Mouse (Mus musculus) testis, adult 2 months (tissue): ENCODE results near the gene Cux2. TPM values are rescaled to one million over a fixed set of nuclear protein-coding genes. Genes with fewer than 3 reads are reported as not detected.
A peak's percentile ranks its signal among the peaks of the same experiment; 100 is the strongest.

Experiments
- H3K27ac ChIP-seq: fragments of 200-500 bp; 2 replicates; pipeline ENCODE4 v1.5.1; 2012; ENCODE audit warnings: low read depth, low read length; ENCODE audit not compliant: control insufficient read depth, insufficient read depth
- H3K27me3 ChIP-seq: fragments of 200-500 bp; 2 replicates; pipeline ENCODE4 v1.6.1; 2012; ENCODE audit warnings: mild to moderate bottlenecking, low read length, moderate library complexity; ENCODE audit not compliant: control insufficient read depth, insufficient read depth
- H3K36me3 ChIP-seq: fragments of 200-500 bp; 2 replicates; pipeline ENCODE4 v1.6.1; 2012; ENCODE audit warnings: mild to moderate bottlenecking, low read length; ENCODE audit not compliant: control insufficient read depth, insufficient read depth
- H3K4me1 ChIP-seq: fragments of 200-500 bp; 2 replicates; pipeline ENCODE4 v1.6.1; 2012; ENCODE audit warnings: low read length; ENCODE audit not compliant: control insufficient read depth, insufficient read depth
- H3K4me3 ChIP-seq: fragments of 200-500 bp; 2 replicates; pipeline ENCODE4 v1.5.1; 2012; ENCODE audit warnings: low read depth, mild to moderate bottlenecking, low read length, moderate library complexity, mixed read lengths; ENCODE audit not compliant: control insufficient read depth
- CTCF ChIP-seq: fragments of 200-500 bp; IDR thresholded peaks from 2 replicates; pipeline ENCODE4 v1.5.1; 2012; ENCODE audit warnings: low read depth, mild to moderate bottlenecking, inconsistent platforms, low read length, moderate library complexity; ENCODE audit not compliant: control insufficient read depth, insufficient read depth, insufficient replicate concordance
- POLR2A ChIP-seq: fragments of 200-500 bp; IDR thresholded peaks from 2 replicates; pipeline ENCODE4 v1.6.1; 2012; ENCODE audit warnings: low read depth, mild to moderate bottlenecking, inconsistent platforms, low read length, moderate library complexity; ENCODE audit not compliant: control insufficient read depth
- polyA plus RNA-seq: library from polyadenylated mRNA; depleted of rRNA; stranded (reverse); fragments of >200 nt; gene quantifications from 2 replicates; pipeline ENCODE4 v1.2.3, GENCODE M21; 2012; rRNA removed

Gene Cux2
- 7.5 and 9.1 TPM in 2 replicates for polyA plus RNA-seq

- TF ChIP-seq CTCF (peak; percentile 81), POLR2A (no peak)
- Histone ChIP-seq H3K36me3 (no peaks in the 10 kb centered on the region), H3K4me1 (peaks cover 18% of the 10 kb centered on the region), H3K27me3 (no peaks in the 10 kb centered on the region), H3K27ac (no peak within 1 kb of the TSS), H3K4me3 (peak within 1 kb of the TSS; percentile 80)
Observed at GRCm38 (mm10) chr5:122050017-122050831, at the start of gene Cux2. Cux2 (minus strand) TSS chr5:122050102.

DNA sequence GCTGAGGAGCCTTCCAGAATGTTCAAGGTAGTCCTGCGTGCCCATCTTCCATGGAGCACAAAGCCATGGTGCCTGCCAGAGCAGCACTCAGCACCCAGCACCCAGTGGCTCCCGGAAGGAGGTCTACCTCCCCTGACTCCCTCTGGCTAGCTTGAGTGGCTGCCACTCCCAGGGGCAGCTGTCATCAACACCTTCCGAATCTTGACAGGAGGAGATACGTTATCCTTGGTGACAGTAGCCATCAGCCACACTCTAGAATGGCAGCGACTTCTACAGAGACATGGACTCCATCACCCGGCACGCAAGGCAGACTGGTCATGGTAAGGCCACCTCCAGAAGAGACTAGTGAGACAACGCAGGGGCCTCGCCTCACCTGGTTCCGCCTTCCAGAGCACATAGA is 44.5 kb upstream of the Cux2 start:
- Histone ChIP-seq H3K27me3 (no peaks in the 10 kb centered on the region), H3K36me3 (no peaks in the 10 kb centered on the region), H3K4me1 (no peaks in the 10 kb centered on the region), H3K27ac (no peak overlapping the region), H3K4me3 (no peak overlapping the region)
- TF ChIP-seq POLR2A = no peak
- TF ChIP-seq CTCF = no peak

DNA sequence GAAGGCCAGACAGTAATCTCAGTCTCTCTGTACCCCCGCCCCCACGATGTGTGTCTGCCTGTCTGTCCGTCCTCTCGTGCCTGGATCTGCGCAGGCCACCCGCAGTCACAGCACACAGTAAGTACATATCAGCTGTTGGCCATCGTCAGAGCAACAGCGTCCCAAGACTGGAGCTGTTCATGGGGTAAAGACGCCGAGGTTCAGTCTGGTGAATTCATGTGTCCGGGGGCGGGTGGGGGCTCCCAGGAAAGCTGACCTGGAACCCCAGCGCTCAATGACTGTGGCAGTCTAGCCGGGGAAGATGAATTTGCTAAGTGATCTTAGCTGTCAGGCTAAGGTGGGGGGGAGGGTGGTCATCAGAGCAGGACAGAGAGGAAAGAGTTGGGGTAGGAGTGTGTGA is 43.8 kb upstream of the Cux2 start:
- H3K36me3 ChIP-seq = no peaks in the 10 kb centered on the region
- H3K27me3 ChIP-seq = no peaks in the 10 kb centered on the region
- TF ChIP-seq CTCF (no peak), POLR2A (no peak)
- H3K4me1 ChIP-seq = no peaks in the 10 kb centered on the region
- H3K4me3 ChIP-seq = no peak overlapping the region
- no peak overlapping the region for H3K27ac ChIP-seq

GRCm38 (mm10) chr5:122092794-122093193 is 42.9 kb upstream of the Cux2 start:
- no peak overlapping the region for H3K27ac ChIP-seq
- TF ChIP-seq POLR2A (no peak), CTCF (no peak)
- no peak overlapping the region for H3K4me3 ChIP-seq
- H3K4me1 ChIP-seq = no peaks in the 10 kb centered on the region
- H3K27me3 ChIP-seq = no peaks in the 10 kb centered on the region
- H3K36me3 ChIP-seq = no peaks in the 10 kb centered on the region

DNA sequence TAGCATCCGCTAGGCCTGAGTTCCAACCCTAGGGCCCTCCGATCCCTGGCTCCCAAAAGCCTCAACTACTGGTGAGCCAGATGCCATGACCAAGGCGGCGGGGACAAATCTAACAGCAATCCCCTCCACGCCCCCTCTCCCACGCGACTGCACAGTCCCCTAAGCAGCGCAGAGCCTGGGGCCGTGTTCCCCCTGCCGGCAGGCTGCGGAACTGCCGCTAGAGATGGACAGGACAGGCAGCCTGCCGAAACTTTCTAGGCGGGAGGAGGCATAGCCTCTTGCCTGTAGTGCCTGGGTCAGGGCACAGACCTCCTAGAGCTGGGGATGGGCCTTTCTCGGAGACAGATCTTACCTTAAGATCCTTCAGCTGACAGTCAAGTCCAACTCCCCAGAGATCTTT is 41.2 kb upstream of the Cux2 start:
- H3K36me3 ChIP-seq = no peaks in the 10 kb centered on the region
- no peaks in the 10 kb centered on the region for H3K4me1 ChIP-seq
- no peaks in the 10 kb centered on the region for H3K27me3 ChIP-seq
- H3K27ac ChIP-seq = no peak overlapping the region
- no peak overlapping the region for H3K4me3 ChIP-seq
- peak; percentile 90 for TF ChIP-seq CTCF
- no peak for TF ChIP-seq POLR2A

DNA sequence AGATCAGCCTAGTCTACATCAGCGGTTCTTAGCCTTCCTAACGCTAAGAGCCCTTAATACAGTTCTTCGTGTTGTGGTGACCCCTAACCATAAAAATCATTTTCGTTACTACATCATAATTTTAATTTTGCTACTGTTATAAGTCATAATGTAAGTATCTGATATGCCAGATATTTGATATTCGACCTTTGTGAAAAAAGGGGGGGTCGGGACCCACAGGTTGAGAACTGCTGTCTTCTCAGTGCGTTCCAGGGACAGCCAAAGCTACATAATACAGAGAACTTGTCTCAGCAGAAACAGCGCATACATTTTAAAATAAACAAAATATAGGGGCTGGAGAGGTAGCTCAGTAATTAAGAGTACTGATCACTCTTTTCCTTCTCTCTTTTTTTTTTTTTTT is 39.8 kb upstream of the Cux2 start:
- no peaks in the 10 kb centered on the region for H3K4me1 ChIP-seq
- no peak overlapping the region for H3K27ac ChIP-seq
- H3K36me3 ChIP-seq = no peaks in the 10 kb centered on the region
- H3K27me3 ChIP-seq = no peaks in the 10 kb centered on the region
- TF ChIP-seq CTCF = no peak
- no peak overlapping the region for H3K4me3 ChIP-seq

GRCm38 (mm10) chr5:122088917-122089316 is 39.0 kb upstream of the Cux2 start:
- Histone ChIP-seq H3K27me3 (no peaks in the 10 kb centered on the region), H3K36me3 (no peaks in the 10 kb centered on the region), H3K4me3 (no peak overlapping the region), H3K4me1 (no peaks in the 10 kb centered on the region), H3K27ac (no peak overlapping the region)
- TF ChIP-seq POLR2A (no peak), CTCF (peak; percentile 95)
